Mouse (Mus musculus) G1E (cell line): ENCODE results near the gene Tmem132d. TPM values are rescaled to one million over a fixed set of nuclear protein-coding genes. Genes with fewer than 3 reads are reported as not detected.
"Not testable (repeated sequence)": the region's sequence is repeated elsewhere in the genome, so short reads cannot be mapped to it uniquely, and the experiment has no call there.

Experiments
- ATAC-seq: 2 replicates; pipeline ENCODE4 v1.8.0; 2016; ENCODE audit warnings: mild to moderate bottlenecking; ENCODE audit not compliant: insufficient number of reproducible peaks, poor library complexity, low FRiP score, severe bottlenecking; ENCODE audit errors: extremely low read depth
- DNase-seq: peaks from one replicate; pipeline ENCODE4 v3.0.0; 2012; ENCODE audit warnings: low spot score
- H3K27me3 ChIP-seq: 2 replicates; pipeline ENCODE4 v1.6.1; 2012; ENCODE audit warnings: mild to moderate bottlenecking, low read length, inconsistent platforms; ENCODE audit not compliant: insufficient read depth
- H3K36me3 ChIP-seq: replicated peaks from 2 replicates; pipeline ENCODE3; 2012; ENCODE audit warnings: mild to moderate bottlenecking, inconsistent platforms
- H3K4me1 ChIP-seq: 2 replicates; pipeline ENCODE4 v1.6.1; 2012; ENCODE audit warnings: low read depth, low read length, inconsistent platforms, mixed read lengths; ENCODE audit not compliant: insufficient read depth
- H3K4me3 ChIP-seq: 2 replicates; pipeline ENCODE4 v1.5.1; 2012; ENCODE audit warnings: low read depth, mild to moderate bottlenecking, inconsistent platforms, low read length, moderate library complexity, mixed read lengths
- H3K9me3 ChIP-seq: replicated peaks from 2 replicates; pipeline ENCODE4 v1.6.1; 2012; ENCODE audit warnings: inconsistent platforms
- CTCF ChIP-seq: IDR thresholded peaks from 2 replicates; pipeline ENCODE4 v1.5.1; 2012; ENCODE audit warnings: low read depth, low read length, inconsistent platforms, mixed read lengths
- GATA1 ChIP-seq: IDR thresholded peaks from 2 replicates; pipeline ENCODE4 v1.6.1; 2012; ENCODE audit warnings: borderline replicate concordance, low read length, inconsistent platforms, mixed read lengths
- GATA2 ChIP-seq: IDR thresholded peaks from 2 replicates; pipeline ENCODE4 v1.6.1; 2012; ENCODE audit warnings: low read depth, low read length, inconsistent platforms, borderline replicate concordance
- POLR2AphosphoS5 ChIP-seq: IDR thresholded peaks from 2 replicates; pipeline ENCODE4 v1.6.1; 2012; ENCODE audit warnings: low read depth, low read length, inconsistent platforms; ENCODE audit not compliant: insufficient replicate concordance
- TAL1 ChIP-seq: conservative IDR thresholded peaks from 2 replicates; pipeline ENCODE4 v1.6.1; 2012; ENCODE audit warnings: low read depth, low read length, inconsistent platforms, mixed read lengths
- polyA plus RNA-seq: library from polyadenylated mRNA; stranded (reverse); fragments of >175 nt; gene quantifications from 2 replicates; pipeline ENCODE4 v1.2.3, GENCODE M21; 2012
- total RNA-seq, 2 experiments: library from RNA; stranded (forward) in 1 of 2; stranded (reverse) in 1 of 2; fragments of 200-1000 nt in 1 of 2; fragments of >200 nt in 1 of 2; fragmentation: Nextera tagmentation in 1 of 2; gene quantifications; 2 replicates each; pipeline ENCODE4 v1.2.3; 2014 to 2017

Tmem132d gene
- total and polyA plus RNA-seq, 3 experiments, result 0.11 TPM; not detected in 2

DNA sequence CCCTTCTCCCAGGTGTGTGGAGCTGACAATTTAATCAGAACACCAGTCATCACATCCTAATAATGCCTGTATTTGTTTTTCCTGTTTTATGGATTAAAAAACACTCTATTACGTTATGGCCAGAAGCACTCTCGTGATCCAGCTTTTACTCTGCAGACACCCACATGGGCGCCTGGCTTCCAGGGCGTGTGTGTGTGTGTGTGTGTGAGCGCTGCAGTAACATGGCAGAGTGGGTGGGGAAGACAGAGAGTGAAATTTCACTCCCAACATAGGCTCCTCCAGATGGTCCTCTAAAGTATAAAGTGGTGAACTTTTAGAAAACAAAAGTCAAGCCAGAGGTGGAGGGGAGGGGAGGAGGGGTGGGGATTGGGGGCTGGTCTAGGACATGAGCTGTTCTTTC lies 442.1 kb downstream of the Tmem132d start:
- Histone ChIP-seq H3K27me3 (no peaks in the 10 kb centered on the region), H3K36me3 (no peaks in the 10 kb centered on the region), H3K4me1 (no peaks in the 10 kb centered on the region), H3K9me3 (peaks cover 49% of the 10 kb centered on the region), H3K4me3 (no peak overlapping the region)
- DNase-seq, result no peak
- TF ChIP-seq POLR2AphosphoS5 (no peak), CTCF (no peak), GATA2 (no peak), GATA1 (no peak), TAL1 (no peak)
- ATAC-seq, result no peak

DNA sequence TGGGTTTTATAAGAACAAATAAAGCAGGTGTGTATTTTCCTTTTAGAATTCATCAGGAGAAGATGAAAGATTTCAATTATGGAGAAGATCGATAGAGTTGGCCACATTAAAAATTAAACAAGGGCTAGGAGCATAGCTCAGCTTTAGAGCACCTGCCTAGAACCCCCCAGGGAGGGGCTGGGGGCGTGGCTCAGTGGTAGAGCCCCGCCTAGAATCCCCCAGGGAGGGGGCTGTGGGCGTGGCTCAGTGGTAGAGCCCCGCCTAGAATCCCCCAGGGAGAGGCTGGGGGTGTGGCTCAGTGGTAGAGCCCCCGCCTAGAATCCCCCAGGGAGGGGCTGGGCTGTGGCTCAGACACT lies 452.9 kb downstream of the Tmem132d start:
- not testable (repeated sequence) for H3K4me3 ChIP-seq, DNase-seq, H3K27me3 ChIP-seq, H3K4me1 ChIP-seq, ATAC-seq, H3K36me3 ChIP-seq
- H3K9me3 ChIP-seq, result peaks cover 56% of the 10 kb centered on the region

DNA sequence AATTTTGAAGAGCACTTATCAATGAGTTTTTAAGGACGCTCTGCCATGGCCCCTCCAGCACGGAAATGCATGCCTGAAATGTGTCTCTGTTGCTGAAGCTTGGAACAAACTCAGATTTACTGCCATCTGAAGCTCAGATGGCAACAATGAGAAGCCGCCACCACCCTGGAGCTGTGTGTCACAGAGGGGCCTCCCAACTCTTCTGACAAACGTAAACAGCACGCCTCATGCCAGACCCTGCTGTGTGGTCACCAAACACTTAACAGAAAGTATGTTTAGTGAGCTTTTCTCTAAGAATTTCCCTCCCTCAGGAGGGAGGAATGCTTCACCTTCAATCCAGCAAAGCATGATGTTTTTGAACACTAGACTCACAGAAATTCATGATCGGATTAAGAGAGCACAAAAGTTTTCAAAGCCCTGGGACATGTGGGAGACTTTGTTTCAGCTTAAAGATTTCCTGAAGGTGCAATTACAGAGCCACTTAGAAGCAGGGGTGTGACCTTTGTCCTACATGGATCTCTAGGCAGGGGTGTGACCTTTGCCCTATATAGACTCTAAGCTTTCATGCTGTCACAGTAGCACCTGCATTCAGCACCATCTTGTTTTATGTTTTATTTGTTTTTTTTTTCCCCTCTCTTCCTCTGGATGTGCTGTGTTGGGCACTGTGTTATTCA lies 453.4 kb downstream of the Tmem132d start:
- H3K36me3 ChIP-seq, result no peaks in the 10 kb centered on the region
- H3K27me3 ChIP-seq, result no peaks in the 10 kb centered on the region
- H3K4me1 ChIP-seq, result no peaks in the 10 kb centered on the region
- H3K9me3 ChIP-seq, result peaks cover 57% of the 10 kb centered on the region
- TF ChIP-seq CTCF (no peak), POLR2AphosphoS5 (no peak), TAL1 (no peak), GATA2 (no peak), GATA1 (no peak)
- no peak overlapping the region for H3K4me3 ChIP-seq
- ATAC-seq (no peak), DNase-seq (no peak)

DNA sequence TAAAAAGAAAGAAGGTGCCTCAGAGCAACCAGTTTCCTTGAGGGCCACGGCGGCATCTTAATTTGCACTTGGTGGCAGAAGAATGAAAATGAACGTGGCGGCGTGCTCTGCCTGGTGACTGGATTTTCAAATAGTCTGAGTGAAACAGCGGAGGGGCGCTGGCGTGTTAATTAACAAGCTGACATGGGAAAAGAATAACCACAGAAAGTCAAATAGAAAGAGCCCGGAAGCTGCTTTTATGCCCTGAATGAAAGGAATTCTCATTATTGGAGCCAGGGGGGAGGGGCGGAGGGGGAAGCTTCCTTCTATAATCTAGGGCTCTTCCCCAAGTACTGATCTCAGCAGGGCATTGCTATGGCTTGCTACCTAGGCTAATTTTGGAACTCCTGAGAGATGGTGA lies 456.2 kb downstream of the Tmem132d start:
- no peaks in the 10 kb centered on the region for H3K27me3 ChIP-seq
- H3K9me3 ChIP-seq, result peaks cover 53% of the 10 kb centered on the region
- H3K36me3 ChIP-seq, result no peaks in the 10 kb centered on the region
- TF ChIP-seq GATA1 (no peak), POLR2AphosphoS5 (no peak), GATA2 (no peak), CTCF (no peak), TAL1 (no peak)
- no peak overlapping the region for H3K4me3 ChIP-seq
- no peak for ATAC-seq
- no peak for DNase-seq
- no peaks in the 10 kb centered on the region for H3K4me1 ChIP-seq

DNA sequence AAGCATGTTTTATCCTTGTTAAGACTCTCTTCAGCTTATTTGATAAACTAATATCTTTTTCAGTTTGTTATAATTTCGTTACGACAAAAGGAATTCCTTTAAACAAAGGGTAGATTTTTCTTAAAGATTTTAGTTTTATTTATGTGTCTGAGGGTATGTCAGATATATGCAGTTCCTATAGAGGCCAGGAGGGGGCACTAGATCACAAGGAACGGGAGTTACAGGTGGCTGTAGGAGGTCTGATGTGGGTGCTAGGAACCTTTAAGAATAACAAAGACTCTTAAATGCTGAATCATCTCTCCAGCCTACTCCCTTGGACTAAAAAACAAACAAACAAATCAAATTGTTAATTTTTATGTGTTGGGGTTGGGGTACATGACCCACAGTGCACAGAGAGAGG lies 467.2 kb downstream of the Tmem132d start:
- DNase-seq (no peak), ATAC-seq (no peak)
- TF ChIP-seq POLR2AphosphoS5 (no peak), GATA2 (no peak)
- H3K4me3 ChIP-seq, result no peak overlapping the region
- H3K36me3 ChIP-seq, result no peaks in the 10 kb centered on the region
- H3K9me3 ChIP-seq, result peaks cover 44% of the 10 kb centered on the region
- no peaks in the 10 kb centered on the region for H3K27me3 ChIP-seq
- no peaks in the 10 kb centered on the region for H3K4me1 ChIP-seq

DNA sequence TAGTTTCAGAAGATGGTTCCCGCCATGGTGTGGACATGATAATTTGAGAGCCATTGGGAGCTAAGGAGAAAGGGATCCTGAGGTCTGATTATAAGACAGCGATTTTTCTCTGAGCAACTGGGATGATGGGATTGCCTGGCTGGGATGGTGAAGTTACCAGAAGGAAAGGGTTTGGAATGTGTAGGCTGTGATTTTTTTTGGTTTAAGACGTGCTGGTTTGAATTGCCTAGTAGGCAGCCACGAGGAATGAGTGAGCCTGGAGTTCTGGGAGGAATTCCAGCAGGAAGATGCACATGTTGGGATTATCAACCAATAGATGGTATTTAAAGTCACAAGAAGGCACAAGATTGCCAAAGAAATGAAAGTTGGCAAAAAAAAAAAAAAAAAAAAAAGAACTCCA lies 470.2 kb downstream of the Tmem132d start:
- TF ChIP-seq GATA2 (no peak), CTCF (no peak), POLR2AphosphoS5 (no peak), GATA1 (no peak), TAL1 (no peak)
- Histone ChIP-seq H3K27me3 (no peaks in the 10 kb centered on the region), H3K4me3 (no peak overlapping the region), H3K36me3 (no peaks in the 10 kb centered on the region), H3K4me1 (no peaks in the 10 kb centered on the region), H3K9me3 (peaks cover 46% of the 10 kb centered on the region)
- DNase-seq, result no peak
- ATAC-seq, result no peak

DNA sequence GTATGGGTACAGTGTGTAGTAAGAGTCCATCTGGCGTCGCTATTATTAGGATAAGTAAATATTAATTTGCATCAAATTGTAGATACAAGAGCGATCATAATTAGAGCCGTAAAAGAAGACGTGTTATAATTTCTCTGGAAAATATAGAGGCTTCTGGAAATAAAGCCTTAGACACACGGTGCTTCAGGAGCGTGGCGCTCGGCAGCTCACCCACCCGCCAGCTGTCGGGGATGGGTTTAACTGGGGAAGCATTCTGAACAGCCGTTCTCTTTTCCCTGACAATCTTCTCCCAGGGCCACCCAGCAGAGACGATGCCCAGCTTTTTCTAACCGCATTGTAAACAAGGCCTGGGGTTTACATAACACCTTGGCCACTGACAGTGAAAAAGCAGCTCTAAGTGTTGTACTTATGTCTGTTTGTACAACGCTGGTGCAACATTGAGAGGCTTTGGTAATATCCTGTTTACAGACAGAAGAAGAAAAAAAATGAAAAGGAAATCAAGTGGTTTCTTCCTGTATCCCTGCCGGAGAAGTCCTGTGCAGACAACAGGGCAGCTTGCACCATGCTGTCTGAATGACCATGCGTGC lies 476.3 kb downstream of the Tmem132d start:
- TF ChIP-seq GATA2, result no peak
- no peak for TF ChIP-seq GATA1
- TF ChIP-seq TAL1, result no peak
- no peak for TF ChIP-seq CTCF
- no peak for TF ChIP-seq POLR2AphosphoS5
- Histone ChIP-seq H3K4me3 (no peak overlapping the region), H3K9me3 (peaks cover 48% of the 10 kb centered on the region), H3K27me3 (no peaks in the 10 kb centered on the region), H3K36me3 (no peaks in the 10 kb centered on the region), H3K4me1 (no peaks in the 10 kb centered on the region)
- ATAC-seq (no peak), DNase-seq (no peak)
